Mouse (Mus musculus) liver, embryonic 13.5 days (tissue): ENCODE data around the gene Tcf7l2. TPM values are rescaled to one million over a fixed set of nuclear protein-coding genes. Genes with fewer than 3 reads are reported as not detected.

ENCODE experiments used
- ATAC-seq: fragments of 200-750 bp; cut with Nextera tagmentation; 2 replicates; pipeline ENCODE4 v1.8.0; 2017; ENCODE audit warnings: low read depth, mild to moderate bottlenecking, moderate number of reproducible peaks, moderate library complexity
- DNase-seq: peaks from one replicate; pipeline ENCODE4 v3.0.0; 2022
- H3K27ac ChIP-seq: fragments of 300-500 bp; sonication (generic); 2 replicates; pipeline ENCODE4 v1.5.1; 2015; ENCODE audit warnings: moderate library complexity, mild to moderate bottlenecking, inconsistent platforms
- H3K27me3 ChIP-seq: fragments of 300-500 bp; sonication (generic); 2 replicates; pipeline ENCODE4 v1.6.1; 2015; ENCODE audit warnings: mild to moderate bottlenecking, inconsistent platforms
- H3K36me3 ChIP-seq: fragments of 300-500 bp; sonication (generic); 2 replicates; pipeline ENCODE4 v1.6.1; 2015; ENCODE audit warnings: mild to moderate bottlenecking, inconsistent platforms
- H3K4me1 ChIP-seq: fragments of 300-500 bp; sonication (generic); replicated peaks from 2 replicates; pipeline ENCODE4 v1.6.1; 2015; ENCODE audit warnings: inconsistent platforms
- H3K4me2 ChIP-seq: fragments of 300-500 bp; sonication (generic); 2 replicates; pipeline ENCODE4 v1.6.1; 2015; ENCODE audit warnings: inconsistent platforms, mild to moderate bottlenecking, moderate library complexity
- H3K4me3 ChIP-seq: fragments of 300-500 bp; sonication (generic); replicated peaks from 2 replicates; pipeline ENCODE4 v1.5.1; 2015; ENCODE audit warnings: mild to moderate bottlenecking, inconsistent platforms
- H3K9ac ChIP-seq: fragments of 300-500 bp; sonication (generic); 2 replicates; pipeline ENCODE4 v1.6.1; 2015; ENCODE audit warnings: mild to moderate bottlenecking, inconsistent platforms
- H3K9me3 ChIP-seq: fragments of 300-500 bp; sonication (generic); replicated peaks from 2 replicates; pipeline ENCODE4 v1.6.1; 2016; ENCODE audit warnings: inconsistent platforms
- WGBS: fragments of 180-500 bp; shearing (Covaris S2); methylation state at CpG from one replicate; pipeline ENCODE4 v1.1.7; 2015; ENCODE audit not compliant: insufficient replicate concordance; 5-methylcytosine and 5-hydroxymethylcytosine counted together
- polyA plus RNA-seq: library from polyadenylated mRNA; unstranded; fragments of >200 nt; fragmentation: Nextera tagmentation; extraction: Ambion mirVana; gene quantifications from 2 replicates; pipeline ENCODE4 v1.2.1, GENCODE M21; 2015

Tcf7l2 gene
- polyA plus RNA-seq, 1 experiment from 2014 or later = 17.8 TPM

DNA sequence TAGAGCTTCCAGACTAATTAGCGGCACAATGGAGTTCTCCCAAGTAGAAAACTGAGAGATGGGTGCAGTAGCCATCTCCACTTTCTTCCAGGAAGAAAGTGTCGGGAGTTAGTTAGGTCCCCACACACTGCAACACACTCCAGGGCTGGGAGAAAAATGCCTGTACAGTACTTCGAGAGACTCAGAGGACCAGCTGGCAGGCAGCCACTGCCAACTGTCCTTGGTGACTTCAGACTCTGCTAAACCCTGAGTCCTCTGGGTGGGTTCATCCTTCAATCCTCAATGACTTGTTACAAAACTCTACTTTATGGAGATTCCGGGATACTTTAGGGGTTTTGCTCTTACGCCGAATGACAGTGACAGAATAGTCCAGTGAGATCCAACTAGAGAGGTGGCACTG, 34.8 kb upstream of the Tcf7l2 start:
- H3K27me3 ChIP-seq = no peaks in the 10 kb centered on the region
- no peaks in the 10 kb centered on the region; the same call in 1 of the 2 replicates for H3K4me1 ChIP-seq
- DNase-seq (no peak), ATAC-seq (no peak)
- no peak overlapping the region for H3K9ac ChIP-seq
- no peak overlapping the region for H3K4me3 ChIP-seq
- H3K4me2 ChIP-seq = no peak overlapping the region
- 75% methylated on average over 6 of the region's 6 CpGs for WGBS
- H3K9me3 ChIP-seq = no peaks in the 10 kb centered on the region
- no peak overlapping the region for H3K27ac ChIP-seq
- H3K36me3 ChIP-seq = no peaks in the 10 kb centered on the region

DNA sequence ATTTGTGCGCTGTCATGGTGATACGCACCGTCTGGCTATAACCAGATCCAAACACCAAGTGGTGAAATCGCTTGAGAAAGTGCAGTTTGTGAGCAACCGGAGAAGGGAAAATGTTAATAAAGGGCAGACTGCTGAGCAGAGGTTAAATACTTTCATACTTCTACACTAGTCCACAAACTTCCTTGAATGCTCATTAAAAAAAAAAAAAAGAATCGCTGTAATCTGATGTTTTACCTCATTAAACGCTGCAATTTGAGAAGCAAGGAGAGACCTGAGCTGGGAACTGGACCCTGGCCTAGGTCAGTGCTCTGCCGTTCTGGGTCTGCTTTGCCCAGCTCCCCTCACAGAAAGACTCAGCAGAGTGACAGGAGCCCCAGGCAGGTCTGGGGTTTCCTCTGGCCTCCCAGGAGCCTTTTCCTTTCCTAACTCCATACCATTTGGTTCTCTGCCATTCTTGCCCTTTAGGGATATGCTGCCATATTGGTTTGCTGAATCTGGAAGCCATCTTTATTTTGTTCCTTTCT, 33.5 kb upstream of the Tcf7l2 start:
- H3K4me2 ChIP-seq = no peak overlapping the region
- no peaks in the 10 kb centered on the region for H3K36me3 ChIP-seq
- ATAC-seq = no peak
- H3K27me3 ChIP-seq = no peaks in the 10 kb centered on the region
- H3K4me3 ChIP-seq = no peak overlapping the region
- no peak for DNase-seq
- H3K27ac ChIP-seq = no peak overlapping the region
- no peaks in the 10 kb centered on the region for H3K9me3 ChIP-seq
- H3K4me1 ChIP-seq = no peaks in the 10 kb centered on the region
- no peak overlapping the region for H3K9ac ChIP-seq
- WGBS = 74% methylated on average over 8 of the region's 8 CpGs

DNA sequence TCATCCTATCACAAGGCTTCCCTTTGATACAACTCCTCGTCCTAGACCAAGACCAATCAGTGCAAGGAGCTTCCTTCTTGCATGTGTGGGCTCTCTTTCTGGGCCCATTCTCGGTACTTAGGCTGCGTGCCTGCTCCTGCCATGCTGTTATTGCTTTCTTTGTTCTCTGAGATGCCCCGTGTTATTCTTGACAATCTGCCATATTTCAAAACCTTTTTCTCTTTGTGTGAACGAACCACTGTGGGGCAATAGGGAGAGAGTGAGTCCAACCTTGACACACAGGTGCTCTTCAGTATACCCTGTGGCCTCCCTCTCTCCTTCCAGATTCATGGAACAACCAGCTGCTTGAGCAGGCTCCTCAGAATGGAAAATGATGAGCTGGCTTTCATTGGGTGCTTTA, 30.8 kb upstream of the Tcf7l2 start:
- ATAC-seq (no peak), DNase-seq (no peak)
- H3K4me3 ChIP-seq = no peak overlapping the region
- H3K27me3 ChIP-seq = no peaks in the 10 kb centered on the region
- 60% methylated on average over 5 of the region's 5 CpGs for WGBS
- no peak overlapping the region for H3K27ac ChIP-seq
- no peaks in the 10 kb centered on the region for H3K9me3 ChIP-seq
- no peaks in the 10 kb centered on the region for H3K36me3 ChIP-seq
- no peak overlapping the region for H3K4me2 ChIP-seq
- peaks cover 7% of the 10 kb centered on the region for H3K4me1 ChIP-seq
- no peak overlapping the region for H3K9ac ChIP-seq

DNA sequence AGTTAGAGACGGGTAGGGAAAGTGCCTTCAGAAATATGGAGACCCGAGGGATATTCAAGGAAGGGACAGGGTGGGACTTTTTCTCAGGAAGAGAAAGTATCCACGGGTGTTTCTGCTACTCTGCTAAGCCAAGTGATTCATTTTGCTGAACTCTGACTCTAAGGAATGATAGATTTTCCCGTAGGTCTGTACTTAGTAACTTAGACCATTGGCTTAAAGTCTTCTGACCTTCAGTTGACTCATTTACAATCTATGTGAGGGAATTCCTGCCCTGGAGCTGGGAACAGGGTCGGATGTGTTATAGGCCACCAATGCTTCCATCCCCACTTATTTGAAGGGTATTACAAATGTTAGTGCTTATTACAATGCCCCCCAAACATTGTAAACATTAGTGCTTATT, 29.9 kb upstream of the Tcf7l2 start:
- ATAC-seq = no peak
- H3K9me3 ChIP-seq = no peaks in the 10 kb centered on the region

DNA sequence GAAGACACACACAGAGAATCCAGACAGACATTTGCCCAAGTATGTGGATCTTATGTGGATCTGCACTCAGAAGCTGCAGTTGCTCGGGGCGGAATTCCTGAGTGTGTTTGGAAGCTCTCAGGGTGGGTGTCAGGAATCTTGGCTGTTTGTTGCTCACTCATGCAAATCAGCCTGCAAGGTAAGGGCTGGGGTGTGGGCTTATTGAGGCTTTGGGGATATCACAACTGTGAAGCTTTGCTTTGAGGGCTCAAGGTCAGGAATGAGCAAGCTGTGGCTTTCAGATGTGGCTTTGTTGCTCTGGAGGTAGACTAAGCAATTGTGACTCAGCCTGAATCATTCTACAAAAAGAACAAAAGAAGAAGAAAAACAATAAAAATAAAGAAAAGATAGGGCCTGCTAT, 28.9 kb upstream of the Tcf7l2 start:
- no peak overlapping the region for H3K27ac ChIP-seq
- H3K36me3 ChIP-seq = no peaks in the 10 kb centered on the region
- ATAC-seq = no peak
- no peaks in the 10 kb centered on the region for H3K27me3 ChIP-seq
- H3K4me2 ChIP-seq = no peak overlapping the region
- no peak overlapping the region for H3K9ac ChIP-seq
- DNase-seq = no peak
- no peaks in the 10 kb centered on the region for H3K9me3 ChIP-seq
- no peak overlapping the region for H3K4me3 ChIP-seq
- WGBS = 79% methylated on average over 2 of the region's 2 CpGs
- peaks cover 7% of the 10 kb centered on the region for H3K4me1 ChIP-seq

More for the DNA sequence above, 29.9 kb upstream of the Tcf7l2 start:
- WGBS = 58% methylated on average over 5 of the region's 5 CpGs
- no peak for DNase-seq
- Histone ChIP-seq H3K4me2 (no peak overlapping the region), H3K27me3 (no peaks in the 10 kb centered on the region), H3K9ac (no peak overlapping the region), H3K4me3 (no peak overlapping the region), H3K27ac (no peak overlapping the region), H3K36me3 (no peaks in the 10 kb centered on the region), H3K4me1 (peaks cover 7% of the 10 kb centered on the region)

DNA sequence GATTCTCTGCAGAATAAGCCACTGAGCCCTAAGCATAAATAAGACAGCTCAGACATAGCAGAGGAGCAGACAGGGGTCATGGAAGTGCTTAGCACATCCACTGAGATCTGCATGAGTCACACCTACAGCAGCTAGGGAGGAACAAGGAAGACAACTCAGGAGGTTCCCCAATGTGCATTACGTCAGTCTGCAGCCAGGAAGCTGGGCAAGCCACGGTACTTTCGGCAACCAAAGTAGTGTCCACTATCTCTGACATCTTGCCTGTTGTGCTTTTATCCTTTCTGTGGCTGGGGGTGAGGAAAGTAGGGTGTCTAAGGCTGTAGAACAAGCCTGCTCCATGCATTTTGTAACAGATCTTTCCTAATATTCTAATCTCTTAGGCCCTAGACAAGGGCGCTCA, 27.6 kb upstream of the Tcf7l2 start:
- ATAC-seq (no peak), DNase-seq (no peak)
- H3K36me3 ChIP-seq = no peaks in the 10 kb centered on the region
- no peaks in the 10 kb centered on the region for H3K27me3 ChIP-seq
- H3K4me2 ChIP-seq = no peak overlapping the region
- H3K9me3 ChIP-seq = no peaks in the 10 kb centered on the region
- no peak overlapping the region for H3K9ac ChIP-seq
- peaks cover 7% of the 10 kb centered on the region for H3K4me1 ChIP-seq
- H3K27ac ChIP-seq = no peak overlapping the region
- H3K4me3 ChIP-seq = no peak overlapping the region
- WGBS = 23% methylated on average over 4 of the region's 4 CpGs

DNA sequence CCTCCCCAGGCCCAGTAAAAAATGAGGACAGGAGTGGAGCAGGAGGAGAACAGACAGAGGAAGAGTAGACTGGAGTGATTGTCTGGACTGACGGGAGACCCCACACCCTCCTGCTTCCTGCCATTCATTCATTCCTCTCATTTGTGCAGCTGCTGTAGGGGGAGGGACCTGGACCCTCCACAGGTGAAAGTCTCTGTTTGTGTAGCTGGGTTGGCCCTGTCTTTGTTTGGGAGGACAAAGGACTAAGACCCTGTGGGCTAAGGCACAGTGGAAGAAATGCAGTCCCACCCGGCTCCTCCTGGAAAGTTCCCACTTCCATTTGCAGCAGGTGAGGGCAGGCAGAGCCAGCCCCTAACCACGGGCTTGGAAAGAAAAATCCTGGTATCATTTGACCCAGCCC, 27.0 kb upstream of the Tcf7l2 start:
- H3K9me3 ChIP-seq = no peaks in the 10 kb centered on the region
- H3K27ac ChIP-seq = no peak overlapping the region
- H3K4me1 ChIP-seq = peaks cover 7% of the 10 kb centered on the region
- no peaks in the 10 kb centered on the region for H3K27me3 ChIP-seq
- no peaks in the 10 kb centered on the region for H3K36me3 ChIP-seq
- ATAC-seq = no peak
- no peak overlapping the region for H3K4me2 ChIP-seq
- 40% methylated on average over 3 of the region's 3 CpGs for WGBS
- no peak overlapping the region for H3K9ac ChIP-seq
- no peak for DNase-seq
- H3K4me3 ChIP-seq = no peak overlapping the region

DNA sequence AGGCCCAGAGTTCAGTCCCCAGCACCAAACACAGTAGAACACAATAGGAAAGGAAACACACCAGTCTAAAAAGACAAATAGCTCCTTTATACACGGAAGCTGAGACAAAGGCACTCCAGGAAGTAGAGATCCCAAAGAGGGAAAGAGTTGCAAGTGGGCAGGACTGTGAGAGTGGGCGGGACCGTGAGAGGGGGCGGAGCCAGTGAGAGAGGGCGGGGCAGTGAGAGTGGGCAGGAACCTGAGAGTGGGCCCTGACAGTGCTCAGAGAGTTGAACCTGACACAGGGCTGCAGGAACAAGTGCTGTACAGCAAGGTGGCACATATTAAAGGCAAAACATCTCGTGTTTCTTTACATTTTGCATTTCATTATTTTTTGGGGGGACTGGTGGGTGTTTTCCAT, 22.5 kb upstream of the Tcf7l2 start:
- H3K27ac ChIP-seq = no peak overlapping the region
- WGBS = 51% methylated on average over 6 of the region's 6 CpGs

DNA sequence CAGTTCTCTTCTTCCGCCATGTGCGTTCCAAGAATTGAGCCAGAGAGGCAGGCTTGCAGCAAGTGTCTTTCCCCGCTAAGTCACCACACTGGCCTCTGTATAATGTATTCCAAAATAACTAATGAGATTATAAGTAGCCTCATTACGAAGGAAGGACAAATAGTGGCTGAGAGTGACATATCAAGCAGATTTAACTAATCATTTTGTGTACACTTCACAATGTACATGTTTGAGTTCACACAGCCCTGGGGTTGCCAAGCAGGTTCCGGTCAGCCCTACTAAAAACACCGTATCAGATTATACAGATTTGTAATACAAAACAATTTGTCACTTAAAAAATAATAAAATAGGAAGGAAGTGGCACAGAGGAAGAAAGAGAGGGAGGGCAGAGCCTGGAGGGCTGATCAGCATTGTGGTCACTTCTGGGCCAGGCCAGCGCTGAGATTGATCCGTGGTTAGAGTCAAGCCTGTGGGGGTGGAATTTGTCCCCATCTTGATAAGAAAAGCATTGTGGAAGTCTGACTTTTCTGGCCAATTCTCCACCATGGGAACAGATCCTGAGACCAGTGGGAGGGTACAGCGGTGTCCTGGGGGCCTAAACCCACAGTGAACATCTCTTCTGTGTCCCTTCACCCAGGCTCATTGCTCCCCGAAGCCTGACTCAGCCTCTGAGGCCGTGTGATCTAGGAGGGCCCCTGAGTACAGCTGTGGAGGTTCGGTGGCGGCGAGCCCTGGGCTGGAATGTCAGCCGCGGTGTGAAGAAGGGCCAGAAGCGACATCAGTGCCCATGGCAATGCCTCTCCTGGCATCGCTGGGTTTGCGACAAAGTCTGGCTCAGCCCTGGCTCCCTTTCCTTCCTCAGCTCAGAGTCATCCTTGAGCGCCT, 21.9 kb upstream of the Tcf7l2 start:
- WGBS = 61% methylated on average over 20 of the region's 20 CpGs
- Histone ChIP-seq H3K27me3 (no peaks in the 10 kb centered on the region), H3K27ac (no peak overlapping the region), H3K9me3 (no peaks in the 10 kb centered on the region), H3K4me3 (no peak overlapping the region), H3K4me1 (peaks cover 2% of the 10 kb centered on the region), H3K4me2 (no peak overlapping the region), H3K9ac (no peak overlapping the region), H3K36me3 (no peaks in the 10 kb centered on the region)
- ATAC-seq (no peak), DNase-seq (no peak)

More for the DNA sequence above, 22.5 kb upstream of the Tcf7l2 start:
- ATAC-seq (no peak), DNase-seq (no peak)
- Histone ChIP-seq H3K9ac (no peak overlapping the region), H3K4me3 (no peak overlapping the region), H3K9me3 (no peaks in the 10 kb centered on the region), H3K4me2 (no peak overlapping the region), H3K36me3 (no peaks in the 10 kb centered on the region), H3K27me3 (no peaks in the 10 kb centered on the region), H3K4me1 (peaks cover 7% of the 10 kb centered on the region)

DNA sequence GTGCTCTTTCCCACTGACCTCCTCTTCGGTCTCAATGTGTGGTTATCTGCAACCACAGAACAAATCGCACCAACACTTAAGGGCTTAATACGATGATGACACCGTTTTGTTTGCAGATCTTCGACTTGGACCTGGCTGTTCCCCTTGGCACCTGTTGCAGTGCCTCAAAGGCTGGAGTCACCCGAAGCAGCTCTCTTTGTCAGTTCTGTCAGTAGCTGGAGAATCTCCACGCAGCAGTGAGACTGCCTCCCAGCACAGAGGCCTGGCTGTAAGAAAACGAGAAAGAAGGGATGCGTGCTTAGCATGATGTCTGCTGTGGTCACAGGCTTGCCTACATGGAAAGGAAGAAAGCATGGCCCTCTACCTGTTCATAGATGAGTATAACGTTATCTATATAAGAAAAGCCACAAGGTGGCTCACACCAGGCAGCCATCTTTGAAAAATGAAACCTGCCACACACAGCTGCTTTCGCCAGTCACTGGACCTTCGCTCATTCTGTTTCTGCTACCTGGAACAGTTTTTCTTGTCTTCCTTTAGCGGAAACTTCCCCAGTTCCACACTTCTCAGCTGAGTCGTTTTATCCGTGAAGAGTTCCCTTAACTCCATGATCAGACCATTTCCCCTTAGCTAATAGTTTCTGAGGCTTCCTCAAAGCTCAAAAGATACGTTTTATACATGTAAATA, 21.1 kb upstream of the Tcf7l2 start:
- WGBS = 59% methylated on average over 16 of the region's 16 CpGs
- Histone ChIP-seq H3K27me3 (no peaks in the 10 kb centered on the region), H3K9me3 (no peaks in the 10 kb centered on the region), H3K4me1 (no peaks in the 10 kb centered on the region), H3K4me2 (no peak overlapping the region), H3K27ac (no peak overlapping the region), H3K4me3 (no peak overlapping the region), H3K9ac (no peak overlapping the region), H3K36me3 (no peaks in the 10 kb centered on the region)
- ATAC-seq = no peak
- no peak for DNase-seq

DNA sequence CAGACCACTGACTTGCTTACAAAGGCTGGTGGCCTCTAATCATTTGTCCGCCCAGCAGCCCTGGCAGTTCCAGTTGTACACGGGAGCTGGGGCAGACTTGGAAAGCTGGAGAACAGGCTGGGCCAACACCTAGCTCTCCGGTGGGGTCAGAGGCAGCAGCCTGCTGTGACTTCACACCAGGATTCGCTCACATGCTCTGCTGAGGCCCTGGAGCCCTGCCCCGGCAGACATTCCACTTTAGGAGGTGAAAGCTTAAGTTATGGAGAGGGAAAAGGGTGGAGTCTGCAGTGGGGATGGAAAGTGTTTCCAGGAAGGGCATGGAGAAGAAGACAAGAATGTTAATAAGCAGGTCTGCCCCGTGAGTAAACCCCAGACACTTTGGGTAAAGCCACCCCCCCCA, 19.2 kb upstream of the Tcf7l2 start:
- no peaks in the 10 kb centered on the region for H3K4me1 ChIP-seq
- H3K4me3 ChIP-seq = no peak overlapping the region
- no peak for DNase-seq
- ATAC-seq = no peak
- H3K27me3 ChIP-seq = no peaks in the 10 kb centered on the region
- no peak overlapping the region for H3K27ac ChIP-seq
- no peak overlapping the region for H3K4me2 ChIP-seq
- H3K9ac ChIP-seq = no peak overlapping the region
- no peaks in the 10 kb centered on the region for H3K36me3 ChIP-seq
- no peaks in the 10 kb centered on the region for H3K9me3 ChIP-seq
- WGBS = 38% methylated on average over 6 of the region's 6 CpGs
